Mouse (Mus musculus) induced T-regulatory cell, adult 2 months (primary cell): ENCODE data around the gene Smad3.

Experiments used
- DNase-seq: peaks from one replicate; pipeline ENCODE4 v3.0.0-alpha.2; 2012; ENCODE audit warnings: low read depth

The Smad3 gene

DNA sequence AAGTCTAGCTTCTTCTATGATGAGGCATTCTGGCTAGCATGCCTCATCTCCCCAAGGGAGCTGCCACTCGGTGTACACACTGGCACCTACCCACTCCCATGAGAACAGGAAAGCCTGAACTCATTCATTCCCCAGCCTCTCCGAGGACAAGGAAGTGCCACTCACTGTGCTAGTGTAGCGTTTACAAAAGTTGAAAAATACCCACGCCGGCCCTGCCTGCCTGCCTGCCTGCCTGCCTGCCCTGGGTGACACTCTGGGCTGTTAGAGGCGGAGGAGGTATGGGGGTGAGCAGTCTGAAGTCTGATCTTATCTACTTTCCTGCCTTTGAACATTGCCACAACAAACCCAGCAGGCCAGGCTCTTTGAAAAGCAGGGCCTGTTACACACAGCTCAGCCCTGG, 37.1 kb downstream of the Smad3 start:
- peak; percentile 92 for DNase-seq

GRCm38 (mm10) chr9:63719770-63720440, 37.9 kb downstream of the Smad3 start:
- DNase-seq, result peak; percentile 77

- DNase-seq, result peak; percentile 61
These were observed 38.9 kb downstream of the Smad3 start for GRCm38 (mm10) chr9:63718735-63719358.

DNA sequence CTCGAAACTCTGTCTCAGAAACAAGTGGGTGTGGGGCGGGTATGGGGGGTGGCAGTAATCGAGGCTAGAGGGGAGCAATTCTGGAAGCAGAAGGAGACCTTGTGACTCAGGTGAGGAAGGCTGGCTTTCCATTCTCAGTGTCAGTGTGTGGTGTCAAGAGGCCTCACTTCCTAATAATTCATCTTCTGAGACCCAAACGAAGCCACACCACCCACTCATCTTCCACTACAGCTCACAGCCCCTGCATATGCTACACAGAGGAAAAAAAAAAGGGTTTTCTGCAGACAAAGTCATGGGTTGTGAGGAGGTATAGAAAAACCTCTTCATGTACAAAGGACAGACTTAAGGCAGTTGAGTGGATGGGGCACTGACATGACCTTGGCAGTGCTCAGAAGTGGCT, 39.6 kb downstream of the Smad3 start:
- peak; percentile 62 for DNase-seq

GRCm38 (mm10) chr9:63717474-63718005, 40.3 kb downstream of the Smad3 start:
- DNase-seq, result no peak

GRCm38 (mm10) chr9:63716150-63717138, 41.4 kb downstream of the Smad3 start:
- peak; percentile 82 for DNase-seq

DNA sequence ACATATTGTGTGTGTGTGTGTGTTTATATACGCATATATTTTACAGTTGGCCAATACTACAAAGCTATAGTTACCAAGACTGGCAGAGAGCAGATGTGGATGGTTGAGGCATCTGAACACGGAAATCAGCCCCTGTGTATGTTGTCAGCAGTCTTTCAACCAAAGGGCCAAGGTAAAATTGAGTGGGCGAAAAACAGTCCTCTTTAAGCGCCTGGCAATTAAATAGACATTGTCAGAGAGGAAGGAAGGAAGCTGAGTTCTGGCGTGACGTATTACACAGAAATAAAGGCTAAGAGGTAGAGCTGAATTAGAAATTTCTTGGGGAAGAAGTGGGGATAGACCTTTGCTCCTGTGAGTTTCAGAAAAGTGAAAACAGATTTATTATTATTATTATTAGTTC, 43.2 kb downstream of the Smad3 start:
- peak; percentile 64 for DNase-seq

- no peak for DNase-seq
These were observed 45.0 kb downstream of the Smad3 start for GRCm38 (mm10) chr9:63712838-63713237.

GRCm38 (mm10) chr9:63711580-63712230, 46.1 kb downstream of the Smad3 start:
- peak; percentile 79 for DNase-seq

GRCm38 (mm10) chr9:63709857-63710256, 47.9 kb downstream of the Smad3 start:
- DNase-seq, result peak; percentile 58

- peak; percentile 64 for DNase-seq
These were observed 48.5 kb downstream of the Smad3 start for GRCm38 (mm10) chr9:63709266-63709665.

GRCm38 (mm10) chr9:63707816-63708588, 49.8 kb downstream of the Smad3 start:
- peak; percentile 76 for DNase-seq

DNA sequence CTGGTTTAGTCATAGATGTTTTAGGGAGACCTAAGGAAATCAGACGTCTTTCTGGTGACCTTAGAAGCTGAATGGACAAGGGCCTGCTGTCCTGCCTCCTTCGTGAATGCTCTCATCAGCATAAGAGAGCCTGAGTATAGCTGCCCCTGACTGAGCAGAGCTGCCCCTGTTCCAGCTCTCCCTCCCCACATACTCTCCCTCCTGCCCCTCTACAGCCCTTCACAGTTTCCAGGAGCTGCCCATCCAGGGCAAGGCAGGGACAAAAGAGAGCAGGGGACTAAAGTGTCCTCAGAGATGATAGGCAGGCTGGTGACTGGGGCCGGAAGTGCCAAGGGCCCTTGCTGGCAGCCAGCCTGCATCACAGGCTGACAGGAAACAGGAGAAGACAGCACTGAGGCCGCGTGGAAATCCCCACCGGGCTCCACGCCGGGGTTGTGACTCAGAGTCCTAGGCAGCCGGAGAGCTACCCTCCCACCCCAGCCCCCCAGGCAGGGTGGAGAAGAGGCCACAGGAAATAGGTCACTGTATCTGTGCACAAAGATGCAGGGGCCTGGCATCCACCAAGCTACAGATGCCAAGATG, 51.6 kb downstream of the Smad3 start:
- peak; percentile 96 for DNase-seq

DNA sequence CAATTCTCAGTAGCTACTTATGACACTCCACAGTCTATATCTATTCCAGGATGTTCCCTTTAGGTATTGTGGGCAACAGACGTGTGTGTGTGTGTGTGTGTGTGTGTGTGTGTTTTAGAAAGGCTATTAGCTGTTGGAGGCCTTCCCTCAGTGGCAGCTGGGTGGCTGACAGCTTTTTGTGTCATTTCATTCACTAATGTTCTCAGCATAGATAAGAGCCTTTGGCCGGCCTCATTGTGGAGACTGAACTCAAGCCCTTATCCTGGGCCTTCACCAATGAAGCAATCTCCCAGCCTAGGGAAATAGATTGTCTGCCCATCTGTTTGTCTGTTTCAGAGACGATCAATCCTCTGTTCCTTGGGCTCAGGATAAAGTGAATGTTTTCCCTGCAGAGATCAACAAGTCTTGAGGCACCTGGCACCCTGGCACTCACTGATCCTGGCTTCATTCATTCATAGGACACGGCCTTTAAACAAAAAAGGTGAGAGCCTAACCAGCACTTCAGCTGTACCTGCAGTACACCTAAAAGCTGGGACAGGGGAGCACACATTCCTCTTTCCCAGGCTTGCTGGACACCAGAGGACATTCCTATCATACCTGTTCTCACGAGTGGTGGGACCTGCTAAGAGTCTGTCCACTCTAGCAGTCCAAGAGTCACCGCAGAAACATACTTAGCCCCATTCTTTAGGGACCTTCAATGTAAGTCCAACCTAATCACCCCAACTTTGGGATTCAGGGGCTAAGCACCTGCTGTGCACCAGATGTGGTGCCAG, 52.6 kb downstream of the Smad3 start:
- DNase-seq, result peak; percentile 34

- no peak for DNase-seq
These were observed 53.7 kb downstream of the Smad3 start for GRCm38 (mm10) chr9:63704131-63704530.

DNA sequence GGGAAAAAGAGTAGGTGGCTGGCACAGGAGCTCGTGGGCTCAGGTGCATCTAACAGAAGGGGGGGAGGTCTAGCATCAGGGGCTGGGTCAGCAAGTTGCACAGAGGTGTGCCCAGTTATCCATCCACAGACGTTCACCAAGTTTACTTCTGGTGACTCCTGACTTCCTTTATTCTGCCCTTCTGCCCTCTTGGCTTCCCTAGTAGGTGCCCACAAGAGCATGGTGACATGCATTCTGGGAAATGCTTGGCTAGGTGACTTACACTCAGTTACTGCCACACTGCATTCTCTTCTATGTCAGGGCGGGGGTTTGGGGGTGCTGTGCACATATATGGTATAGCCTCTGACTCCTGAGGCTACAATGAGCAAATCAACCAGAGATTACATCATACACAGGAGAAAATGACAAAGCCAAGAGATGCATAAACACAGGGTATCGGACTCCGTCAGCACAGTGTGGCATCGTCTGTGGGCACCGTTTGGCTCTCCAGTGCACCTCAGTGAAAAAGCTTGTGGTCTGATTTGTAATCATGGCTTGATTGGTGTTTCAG, 54.5 kb downstream of the Smad3 start:
- peak; percentile 51 for DNase-seq

DNA sequence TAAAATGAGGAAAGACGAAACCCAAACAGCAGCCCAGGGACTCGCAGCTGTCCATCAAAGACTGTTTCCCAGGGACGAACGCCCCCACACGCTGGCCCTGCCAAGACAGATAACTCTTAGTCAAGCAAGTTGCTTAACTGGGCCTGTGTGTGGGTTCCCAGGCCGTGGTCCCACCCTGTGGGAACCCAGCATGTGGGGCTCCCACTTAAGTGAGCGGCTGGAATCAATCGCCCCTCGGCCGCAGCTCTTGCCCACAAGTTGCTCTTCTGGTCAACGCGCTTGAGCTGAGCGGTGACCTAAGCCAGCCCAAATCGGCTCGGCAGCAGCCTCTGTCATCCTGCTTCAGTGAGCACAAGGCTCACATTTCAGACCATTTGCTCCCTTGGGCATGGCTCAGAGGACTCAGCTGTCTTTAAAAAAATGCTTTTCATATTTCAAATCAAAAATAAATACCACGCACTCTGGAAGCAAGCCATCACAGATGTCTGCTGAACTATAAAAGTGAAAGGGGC, 55.2 kb downstream of the Smad3 start:
- no peak for DNase-seq

DNA sequence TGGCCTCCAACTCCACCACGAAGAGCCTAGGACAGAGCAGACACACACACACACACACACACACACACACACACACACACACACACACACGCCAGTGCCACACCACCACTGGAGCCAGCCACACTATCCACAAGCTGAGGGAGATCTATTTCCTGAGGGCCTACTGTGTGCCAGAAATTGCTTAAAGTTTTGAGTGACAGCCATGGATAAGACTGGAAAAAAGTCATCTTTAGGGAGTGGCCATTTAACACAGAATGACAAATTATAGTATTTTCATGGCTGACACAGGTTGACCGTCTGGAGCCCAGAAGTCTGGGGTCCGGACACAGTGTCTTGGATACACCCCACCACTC, 55.9 kb downstream of the Smad3 start:
- no peak for DNase-seq

GRCm38 (mm10) chr9:63701258-63701956, 56.4 kb downstream of the Smad3 start:
- DNase-seq, result no peak
